Mouse (Mus musculus) spleen, adult 2 months (tissue): ENCODE measurements around the gene Fcgrt.
"Not testable (repeated sequence)": the region's sequence is repeated elsewhere in the genome, so short reads cannot be mapped to it uniquely, and the experiment has no call there.

Source experiments
- CTCF ChIP-seq: fragments of 200-500 bp; IDR thresholded peaks from 2 replicates; pipeline ENCODE4 v1.5.1; 2011; ENCODE audit warnings: mild to moderate bottlenecking, inconsistent platforms; ENCODE audit not compliant: insufficient read depth, insufficient read length, insufficient replicate concordance; ENCODE audit errors: extremely low read depth
- POLR2A ChIP-seq: fragments of 200-500 bp; IDR thresholded peaks from 2 replicates; pipeline ENCODE4 v1.6.1; 2011; ENCODE audit warnings: low read depth, low read length, inconsistent platforms

DNA sequence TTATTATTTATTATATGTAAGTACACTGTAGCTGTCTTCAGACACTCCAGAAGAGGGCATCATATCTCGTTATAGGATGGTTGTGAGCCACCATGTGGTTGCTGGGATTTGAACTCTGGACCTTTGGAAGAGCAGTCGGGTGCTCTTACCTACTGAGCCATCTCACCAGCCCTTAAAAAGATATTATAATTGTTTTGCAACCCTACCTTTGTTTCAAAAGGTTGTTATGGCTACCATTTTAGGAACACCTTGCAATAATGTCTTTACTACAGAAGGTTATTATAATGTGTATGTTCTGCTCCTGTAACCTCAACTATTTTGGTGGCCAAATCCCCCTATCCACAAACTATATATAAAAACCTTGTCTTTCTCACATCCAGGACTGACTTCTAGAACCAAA lies 49.4 kb upstream of the Fcgrt start:
- TF ChIP-seq CTCF, POLR2A: not testable (repeated sequence)
